ENCODE assay signal across 13 mouse cellular contexts in genomic region chr7:46316948-46317347, GRCm38 (mm10). TPM values are rescaled to one million over a fixed set of nuclear protein-coding genes. Genes with fewer than 3 reads are reported as not detected.
DNase-seq lines count a peak whose midpoint lies in the region; ATAC-seq and TF ChIP-seq lines count a peak whose summit lies in the region.
"Had no signal": no experiment of that assay in that cellular context is flagged by ENCODE, and none has a peak within 500 bp of the region (broad histone marks: within the 10 kb centered on the region; RNA-seq: fewer than 3 reads in every experiment).

No protein-coding gene starts in this region.

- H3K27ac ChIP-seq in lung, embryonic 15.5 days = no peak overlapping the region
- no peak overlapping the region for H3K27ac ChIP-seq in embryonic facial prominence, embryonic 13.5 days
- H3K27ac ChIP-seq: liver, embryonic 14.5 days; neural tube, embryonic 12.5 days had no signal

- no peaks in the 10 kb centered on the region for H3K9me3 ChIP-seq in lung, embryonic 15.5 days
- H3K9me3 ChIP-seq in embryonic facial prominence, embryonic 13.5 days = no peaks in the 10 kb centered on the region
- H3K9me3 ChIP-seq: neural tube, embryonic 12.5 days had no signal

- H3K9ac ChIP-seq in lung, embryonic 15.5 days = no peak overlapping the region
- peak overlapping the region; percentile 28; the same call in 1 of the 2 replicates for H3K9ac ChIP-seq in embryonic facial prominence, embryonic 13.5 days
- H3K9ac ChIP-seq: liver, embryonic 14.5 days; neural tube, embryonic 12.5 days had no signal

- H3K79me2 ChIP-seq in myocyte (ENCODE audit: control insufficient read depth, insufficient read depth) = no peaks in the 10 kb centered on the region

- no peaks in the 10 kb centered on the region for H3K36me3 ChIP-seq in lung, embryonic 15.5 days
- no peaks in the 10 kb centered on the region for H3K36me3 ChIP-seq in embryonic facial prominence, embryonic 13.5 days
- H3K36me3 ChIP-seq in myocyte (ENCODE audit: control insufficient read depth, insufficient read depth) = no peaks in the 10 kb centered on the region
- H3K36me3 ChIP-seq: neural tube, embryonic 12.5 days had no signal

- peak; percentile 64; the same call in 1 of the 2 replicates for ATAC-seq in lung, embryonic 15.5 days (ENCODE audit: borderline replicate concordance, extremely low read depth, low FRiP score, low TSS enrichment)
- ATAC-seq in embryonic facial prominence, embryonic 13.5 days (ENCODE audit: insufficient number of reproducible peaks, insufficient read depth, low FRiP score, low TSS enrichment, low read depth) = no peak
- no peak for ATAC-seq in frontal cortex, adult (ENCODE audit: low TSS enrichment)

- peak; percentile 12 for TF ChIP-seq POLR2A in myocyte (IDR thresholded peaks at IDR 0.05; ENCODE audit: insufficient read length, low read depth)

- no peak overlapping the region for H3K4me3 ChIP-seq in lung, embryonic 15.5 days
- H3K4me3 ChIP-seq in embryonic facial prominence, embryonic 13.5 days = no peak overlapping the region
- H3K4me3 ChIP-seq in myocyte = no peak overlapping the region
- H3K4me3 ChIP-seq: neural tube, embryonic 12.5 days had no signal

- no peak overlapping the region for H3K4me2 ChIP-seq in lung, embryonic 15.5 days
- H3K4me2 ChIP-seq in embryonic facial prominence, embryonic 13.5 days = no peak overlapping the region
- peak overlapping the region; percentile 59 for H3K4me2 ChIP-seq in myocyte (ENCODE audit: low read depth)
- H3K4me2 ChIP-seq: neural tube, embryonic 12.5 days had no signal

- H3ac ChIP-seq in myocyte (ENCODE audit: control insufficient read depth, insufficient read length) = peak overlapping the region; percentile 28

- peaks cover 6% of the 10 kb centered on the region; the same call in 1 of the 2 replicates for H3K4me1 ChIP-seq in lung, embryonic 15.5 days
- H3K4me1 ChIP-seq in embryonic facial prominence, embryonic 13.5 days = peaks cover 12% of the 10 kb centered on the region

- H3K27me3 ChIP-seq in lung, embryonic 15.5 days = no peaks in the 10 kb centered on the region
- H3K27me3 ChIP-seq in embryonic facial prominence, embryonic 13.5 days = no peaks in the 10 kb centered on the region
- no peaks in the 10 kb centered on the region for H3K27me3 ChIP-seq in myocyte (ENCODE audit: control insufficient read depth, insufficient read depth, insufficient read length)
- H3K27me3 ChIP-seq: neural tube, embryonic 12.5 days had no signal

- intact Hi-C loops in gastrocnemius, postnatal 14 days (cut with DNase I; ENCODE audit: low total_unique reads) = no loop called here
- intact Hi-C loops in gastrocnemius, postnatal 36 days (cut with DNase I) = loop anchor here (1.0 kb wide), 1 partner anchor 58 kb away; no protein-coding TSS in a partner anchor

- WGBS in lung, embryonic 15.5 days = 5% methylated on average over 7 of the region's 7 CpGs
- 7% methylated on average over 7 of the region's 7 CpGs for WGBS in embryonic facial prominence, embryonic 13.5 days

- DNase-seq in gastrocnemius, postnatal 14 days = peak; percentile 58
- DNase-seq in gastrocnemius, postnatal 36 days = no peak
- no peak for DNase-seq in lung, postnatal 14 days
- no peak for DNase-seq in ovary, postnatal 36 days (ENCODE audit: low spot score)
- DNase-seq: cerebellum, adult 9-10 months; heart, postnatal 14 days; right cerebral cortex, postnatal 4 days had no signal

TF ChIP-seq in myocyte, 11 proteins besides CTCF, POLR2A, EP300 and RAD21:
- TF ChIP-seq TCF12 (IDR thresholded peaks at IDR 0.05; ENCODE audit: insufficient read depth, poor library complexity, severe bottlenecking) = peak; percentile 91
- peak; percentile 77 for TF ChIP-seq TCF3 (IDR thresholded peaks at IDR 0.05; ENCODE audit: insufficient read length, low read depth)
- TF ChIP-seq CEBPB (IDR thresholded peaks at IDR 0.05; ENCODE audit: insufficient read depth, poor library complexity, severe bottlenecking) = no peak
- TF ChIP-seq MYOG (IDR thresholded peaks at IDR 0.05; ENCODE audit: control insufficient read depth in 1 of 3, insufficient read depth in 1 of 3, insufficient read length in 2 of 3, low read depth in 2 of 3) = peak; percentile 88 to 100 (median 100)
- peak; percentile 38 to 99 (median 99) for TF ChIP-seq MYOD1 (IDR thresholded peaks at IDR 0.05; ENCODE audit: control insufficient read depth in 1 of 3, insufficient read length in 2 of 3, low read depth in 2 of 3)

RNA-seq across cellular contexts. Expression of gene Myod1, which starts 59.3 kb away (rescaled TPM):
- total RNA-seq in gastrocnemius, postnatal 14 days (2021) = 10 to 100 TPM; 24.3 to 30.6 TPM
- 10 to 100 TPM; 12.6 to 19.8 TPM for total RNA-seq in gastrocnemius, postnatal 36 days (2021)
- polyA plus RNA-seq in lung, embryonic 15.5 days (2015; fragmentation: Nextera tagmentation; extraction: Ambion mirVana) = 0.12 and 0.28 TPM in 2 replicates
- polyA plus RNA-seq in embryonic facial prominence, embryonic 13.5 days (2015; fragmentation: Nextera tagmentation; extraction: Ambion mirVana) = 10.2 and 14.5 TPM in 2 replicates
- polyA plus RNA-seq in myocyte (2012; fragmentation: generic; extraction: Trizol) = 396 TPM
- total RNA-seq: heart, postnatal 14 days had no signal

Comparison
In these comparisons a context has a peak if more than half of its experiments do, and no peak if none do; other contexts are left out.
1. RNA of gene Myod1, which starts 59.3 kb away (polyA plus RNA-seq): 396 TPM in myocyte (single experiment); 10.2 to 14.5 TPM in embryonic facial prominence, embryonic 13.5 days and 0.12 to 0.28 TPM in lung, embryonic 15.5 days; every median in the first group is over 10 times any median in the second.